Mouse (Mus musculus) urinary bladder, postnatal 14 days (tissue): Measurements from ENCODE around the gene Rem1.
"Not testable (repeated sequence)": the region's sequence is repeated elsewhere in the genome, so short reads cannot be mapped to it uniquely, and the experiment has no call there.

Experiments
- DNase-seq: peaks from one replicate; pipeline ENCODE4 v3.0.0; 2021; ENCODE audit warnings: low spot score

Rem1 gene

DNA sequence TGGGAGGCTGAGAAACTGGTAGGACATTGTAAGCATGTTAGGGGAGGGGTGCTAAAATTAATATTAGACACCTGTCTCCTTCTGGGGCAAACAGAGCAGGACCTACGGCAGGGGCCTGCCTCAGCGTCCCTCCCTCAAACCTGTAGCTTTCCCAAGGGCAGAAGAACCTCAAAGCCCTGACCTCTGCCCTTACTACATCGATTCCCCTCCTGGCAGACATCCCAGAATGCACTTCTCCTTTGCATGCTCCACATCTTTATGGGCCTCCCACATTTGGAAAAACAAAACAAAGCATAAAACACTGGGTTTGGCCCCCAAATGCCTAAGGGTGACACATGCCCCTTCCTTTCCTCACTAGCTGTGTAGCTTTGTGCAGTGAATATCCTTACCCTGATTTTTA lies 2.5 kb downstream of the Rem1 start:
- DNase-seq = no peak

DNA sequence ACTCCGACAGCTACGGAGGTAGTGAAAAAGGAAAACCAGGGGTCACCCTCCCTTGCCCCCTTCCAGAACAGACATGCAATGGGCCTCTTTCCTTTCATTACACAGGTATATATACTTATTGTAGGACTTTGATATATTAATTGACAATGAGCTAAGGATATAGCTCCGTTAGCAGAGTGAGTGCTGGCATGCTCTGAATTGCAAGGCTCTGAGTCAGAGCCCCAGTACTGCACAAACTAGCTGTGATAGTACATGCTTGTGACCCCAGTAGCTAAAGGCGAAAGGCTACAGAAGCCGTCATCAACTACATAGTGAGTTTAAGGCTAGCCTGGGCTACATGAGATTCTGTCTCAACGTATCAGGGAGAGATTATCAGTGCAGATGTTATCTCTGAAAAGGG lies 3.2 kb downstream of the Rem1 start:
- DNase-seq = no peak

- no peak for DNase-seq
These were observed 6.6 kb downstream of the Rem1 start for GRCm38 (mm10) chr2:152633334-152633733.

DNA sequence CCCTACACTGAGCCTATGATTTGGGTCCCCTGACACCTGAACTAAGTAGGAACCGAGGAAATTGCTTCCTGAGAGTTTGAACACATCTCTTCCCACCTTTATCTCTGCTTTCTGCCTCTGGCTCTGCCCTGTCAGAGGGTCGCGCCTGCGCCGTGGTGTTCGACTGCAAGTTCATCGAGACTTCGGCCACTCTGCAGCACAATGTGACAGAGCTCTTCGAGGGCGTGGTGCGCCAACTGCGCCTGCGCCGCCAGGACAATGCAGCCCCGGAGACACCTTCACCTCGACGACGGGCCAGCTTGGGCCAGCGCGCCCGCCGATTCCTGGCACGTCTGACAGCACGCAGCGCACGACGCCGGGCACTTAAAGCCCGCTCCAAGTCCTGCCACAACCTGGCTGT lies 7.6 kb downstream of the Rem1 start:
- DNase-seq = no peak

- DNase-seq = peak; percentile 63
These were observed 9.7 kb downstream of the Rem1 start for GRCm38 (mm10) chr2:152636246-152637005.

- DNase-seq = no peak
These were observed 10.2 kb downstream of the Rem1 start for GRCm38 (mm10) chr2:152637006-152637322.

GRCm38 (mm10) chr2:152637381-152637780 lies 10.6 kb downstream of the Rem1 start:
- no peak for DNase-seq

DNA sequence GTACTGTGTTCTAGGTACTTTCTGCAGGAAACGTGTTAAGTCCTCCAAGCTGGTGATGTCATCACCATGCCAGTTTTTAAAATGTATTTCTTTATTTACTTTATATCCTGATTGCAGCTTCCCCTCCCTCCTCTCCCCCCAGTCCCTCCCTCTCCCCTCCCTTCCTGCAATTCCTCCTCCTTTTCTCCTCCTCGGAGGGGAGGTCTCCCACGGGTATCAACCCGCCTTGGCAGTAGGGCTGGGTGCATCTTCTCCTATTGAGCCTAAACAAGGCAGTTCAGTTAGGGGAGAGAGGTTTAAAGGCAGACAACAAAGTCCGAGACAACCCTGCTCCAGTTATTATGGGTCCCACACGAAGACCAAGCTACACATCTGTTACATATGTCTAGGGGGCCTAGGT lies 12.1 kb downstream of the Rem1 start:
- DNase-seq = no peak

GRCm38 (mm10) chr2:152639406-152640113 lies 12.8 kb downstream of the Rem1 start:
- peak; percentile 44 for DNase-seq

GRCm38 (mm10) chr2:152652901-152653620 lies 26.3 kb downstream of the Rem1 start:
- DNase-seq = peak; percentile 52

DNA sequence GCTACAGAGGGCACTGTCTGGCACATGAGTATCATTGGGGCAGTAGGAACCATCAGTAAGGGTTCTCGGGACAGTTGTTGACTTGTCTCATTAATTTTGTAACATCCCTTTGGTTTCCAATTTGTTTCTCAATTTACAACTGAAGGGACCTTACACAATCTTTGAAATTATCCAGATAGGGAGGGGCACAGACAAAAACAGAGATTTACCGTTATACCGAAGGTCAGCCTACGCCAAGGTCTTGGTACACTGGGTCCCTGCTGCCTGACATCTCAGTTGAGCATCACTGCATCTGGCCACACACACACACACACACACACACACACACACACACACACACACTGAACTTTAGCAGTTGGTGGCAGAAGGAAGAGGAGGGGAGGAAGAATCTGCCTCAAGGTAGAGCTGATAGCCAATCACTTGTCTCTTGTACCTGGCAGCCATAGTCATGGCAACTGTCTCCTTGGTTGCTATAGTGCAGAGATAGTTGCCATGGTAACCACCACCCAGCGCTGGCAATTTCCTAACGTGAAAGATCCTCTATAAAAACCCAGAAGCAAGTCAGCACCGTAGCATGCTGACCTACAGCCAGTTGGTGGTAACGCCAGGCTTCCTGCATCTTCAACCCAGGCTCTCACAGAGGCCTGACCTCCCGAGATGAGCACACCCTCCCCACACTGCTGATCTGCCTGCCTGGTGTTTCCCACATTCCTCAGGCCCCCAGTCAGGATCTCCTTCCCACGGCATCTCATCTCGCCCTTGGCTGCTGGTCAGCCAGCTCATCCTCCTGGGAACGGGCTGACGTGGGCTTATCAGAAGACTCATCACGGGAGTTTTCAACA lies 27.3 kb downstream of the Rem1 start:
- peak; percentile 44 for DNase-seq

DNA sequence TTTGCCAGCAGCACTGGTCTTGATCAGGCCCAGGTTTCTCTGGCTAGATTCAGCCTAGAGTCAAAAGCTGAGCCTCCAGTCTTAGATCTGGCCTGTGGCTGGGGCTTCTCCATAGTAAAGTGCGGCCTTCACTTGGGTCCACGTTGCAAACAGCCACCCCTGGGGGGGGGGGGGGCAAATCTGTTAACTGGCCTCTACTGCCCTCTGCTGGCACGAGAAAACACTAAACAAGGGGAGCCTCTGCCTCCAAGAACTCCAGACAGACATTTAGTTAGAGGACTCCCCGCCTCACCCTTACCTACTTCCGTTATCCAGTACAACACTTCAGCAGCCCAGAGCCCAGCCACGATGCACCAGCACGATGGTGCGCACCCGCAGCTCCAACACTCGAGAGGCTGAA lies 30.6 kb downstream of the Rem1 start:
- peak; percentile 27 for DNase-seq

GRCm38 (mm10) chr2:152661163-152661562 lies 34.4 kb downstream of the Rem1 start:
- DNase-seq = no peak

DNA sequence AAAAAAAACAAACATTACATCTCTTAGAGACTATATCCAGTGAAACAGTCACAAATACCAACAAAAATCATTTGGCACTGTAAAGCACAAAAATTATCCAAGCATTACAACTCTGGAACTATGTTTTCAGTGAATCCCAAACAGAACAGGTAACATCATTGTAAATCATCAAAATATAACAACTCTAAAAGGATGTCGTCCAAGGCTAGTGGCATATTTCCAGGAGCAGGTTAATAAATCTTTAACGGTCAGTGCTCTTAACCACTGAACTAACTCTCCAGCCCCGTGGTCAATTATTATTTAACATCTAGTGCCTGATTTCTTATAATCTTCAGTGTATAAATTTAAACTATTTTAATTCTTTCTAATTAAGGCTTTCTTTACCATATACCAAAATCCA lies 39.4 kb downstream of the Rem1 start:
- DNase-seq = not testable (repeated sequence)

- DNase-seq = peak; percentile 90
These were observed 42.5 kb downstream of the Rem1 start, which contains the start of gene H13 for GRCm38 (mm10) chr2:152669256-152669638. H13 (plus strand) TSS chr2:152669461.

DNA sequence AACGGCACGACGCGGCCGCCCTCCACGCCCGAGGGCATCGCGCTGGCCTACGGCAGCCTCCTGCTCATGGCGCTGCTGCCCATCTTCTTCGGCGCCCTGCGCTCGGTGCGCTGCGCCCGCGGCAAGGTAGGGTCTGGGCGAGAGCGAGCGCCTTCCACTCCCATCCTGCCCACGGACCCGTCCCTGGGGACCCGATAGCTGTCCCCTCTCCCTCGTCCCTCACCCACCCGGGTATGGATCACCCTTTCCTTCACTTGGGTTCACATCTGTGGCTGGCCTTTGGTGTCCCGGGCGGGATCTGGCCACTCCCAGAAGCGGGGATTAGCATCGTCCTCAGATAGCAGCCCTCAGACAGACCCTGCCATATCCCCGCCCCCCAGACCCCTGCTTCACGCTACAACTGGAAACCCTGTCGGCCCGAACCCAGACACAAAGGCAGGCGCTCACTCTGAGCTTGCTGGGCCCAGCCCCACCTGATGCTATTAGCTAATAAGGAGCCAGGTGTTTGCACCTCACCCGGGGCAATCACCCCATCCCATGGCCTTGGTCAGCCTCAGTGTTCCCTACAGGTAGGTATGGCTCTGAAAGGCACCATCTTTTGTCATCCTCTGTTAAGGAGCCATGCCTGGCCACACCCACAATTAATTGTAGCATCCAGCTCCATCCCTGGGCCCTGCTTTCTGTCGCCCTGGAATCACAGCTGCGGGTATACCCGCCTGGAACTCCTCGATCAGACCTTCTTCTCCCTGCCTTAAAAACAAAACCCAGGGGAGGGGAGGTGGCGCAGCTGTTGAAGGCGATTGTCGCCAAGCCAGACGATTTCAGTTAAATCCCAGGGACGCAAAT lies 43.1 kb downstream of the Rem1 start:
- DNase-seq = no peak

GRCm38 (mm10) chr2:152670983-152671641 lies 44.4 kb downstream of the Rem1 start:
- no peak for DNase-seq

- DNase-seq = peak; percentile 47
These were observed 44.9 kb downstream of the Rem1 start for GRCm38 (mm10) chr2:152671642-152671999.

- no peak for DNase-seq
These were observed 45.4 kb downstream of the Rem1 start for GRCm38 (mm10) chr2:152672166-152672565.

GRCm38 (mm10) chr2:152674148-152674547 lies 47.4 kb downstream of the Rem1 start:
- no peak for DNase-seq
